Mouse (Mus musculus): ENCODE data around the gene Mrap.

GRCm38 (mm10) chr16:90798446-90798845 is 60.4 kb downstream of the Mrap start:
- TF ChIP-seq POLR2A (IDR thresholded peaks at IDR 0.05; ENCODE audit: low read depth, low read length) (no peak), CTCF (conservative IDR thresholded peaks at IDR 0.05; ENCODE audit: insufficient read depth, insufficient read length, low read depth, low read length) (no peak)

Measured in kidney, adult 2 months (tissue).